Mouse (Mus musculus): ENCODE measurements around the gene BC049730. TPM values are rescaled to one million over a fixed set of nuclear protein-coding genes. Genes with fewer than 3 reads are reported as not detected.

Gene BC049730
- not detected for polyA plus RNA-seq (2014; fragmentation: Illumina TruSeq; extraction: RNeasy Lipid Tissue Mini Kit (QIAGEN cat#74804); ENCODE audit: low read depth, low replicate concordance)

GRCm38 (mm10) chr7:24708832-24709292 lies at the start of gene BC049730:
TSS of gene BC049730 (plus strand) at chr7:24709242.

GRCm38 (mm10) chr7:24676575-24676974 lies 32.5 kb upstream of the BC049730 start, which contains the start of gene Tex101:
TSS of gene Tex101 (minus strand) at chr7:24676675.

GRCm38 (mm10) chr7:24726808-24727207 lies 17.8 kb downstream of the BC049730 start, which contains the start of gene Gm4763:
TSS of gene Gm4763 (minus strand) at chr7:24726908.

GRCm38 (mm10) chr7:24760211-24760610 lies 51.2 kb downstream of the BC049730 start, which contains the start of gene Cd177:
TSS of gene Cd177 (minus strand) at chr7:24760311.

Other genes with a start within 250 kb of the BC049730 start
- gene Plaur, start 246.8 kb upstream of the BC049730 start, polyA plus RNA-seq (2014; fragmentation: Illumina TruSeq; extraction: RNeasy Lipid Tissue Mini Kit (QIAGEN cat#74804); ENCODE audit: low read depth, low replicate concordance), result 1.7 TPM
- 0.19 TPM for gene Cadm4, start 227.2 kb upstream of the BC049730 start, polyA plus RNA-seq (2014; fragmentation: Illumina TruSeq; extraction: RNeasy Lipid Tissue Mini Kit (QIAGEN cat#74804); ENCODE audit: low read depth, low replicate concordance)
- not detected for gene Zfp428, start 202.2 kb upstream of the BC049730 start, polyA plus RNA-seq (2014; fragmentation: Illumina TruSeq; extraction: RNeasy Lipid Tissue Mini Kit (QIAGEN cat#74804); ENCODE audit: low read depth, low replicate concordance)
- gene AC161166.1, start 196.8 kb upstream of the BC049730 start, polyA plus RNA-seq (2014; fragmentation: Illumina TruSeq; extraction: RNeasy Lipid Tissue Mini Kit (QIAGEN cat#74804); ENCODE audit: low read depth, low replicate concordance), result not detected
- gene Irgq, start 178.6 kb upstream of the BC049730 start, polyA plus RNA-seq (2014; fragmentation: Illumina TruSeq; extraction: RNeasy Lipid Tissue Mini Kit (QIAGEN cat#74804); ENCODE audit: low read depth, low replicate concordance), result 7.1 TPM
- gene Pinlyp, start 163.1 kb upstream of the BC049730 start, polyA plus RNA-seq (2014; fragmentation: Illumina TruSeq; extraction: RNeasy Lipid Tissue Mini Kit (QIAGEN cat#74804); ENCODE audit: low read depth, low replicate concordance), result not detected
- gene Xrcc1, start 163.0 kb upstream of the BC049730 start, polyA plus RNA-seq (2014; fragmentation: Illumina TruSeq; extraction: RNeasy Lipid Tissue Mini Kit (QIAGEN cat#74804); ENCODE audit: low read depth, low replicate concordance), result 1.5 TPM
- gene Ethe1, start 121.7 kb upstream of the BC049730 start, polyA plus RNA-seq (2014; fragmentation: Illumina TruSeq; extraction: RNeasy Lipid Tissue Mini Kit (QIAGEN cat#74804); ENCODE audit: low read depth, low replicate concordance), result 15.0 TPM
- not detected for gene Zfp575, start 121.6 kb upstream of the BC049730 start, polyA plus RNA-seq (2014; fragmentation: Illumina TruSeq; extraction: RNeasy Lipid Tissue Mini Kit (QIAGEN cat#74804); ENCODE audit: low read depth, low replicate concordance)
- gene Phldb3, start 98.5 kb upstream of the BC049730 start, polyA plus RNA-seq (2014; fragmentation: Illumina TruSeq; extraction: RNeasy Lipid Tissue Mini Kit (QIAGEN cat#74804); ENCODE audit: low read depth, low replicate concordance), result not detected
- gene Lypd3, start 72.7 kb upstream of the BC049730 start, polyA plus RNA-seq (2014; fragmentation: Illumina TruSeq; extraction: RNeasy Lipid Tissue Mini Kit (QIAGEN cat#74804); ENCODE audit: low read depth, low replicate concordance), result not detected
- gene Tex101, start 32.6 kb upstream of the BC049730 start, polyA plus RNA-seq (2014; fragmentation: Illumina TruSeq; extraction: RNeasy Lipid Tissue Mini Kit (QIAGEN cat#74804); ENCODE audit: low read depth, low replicate concordance), result not detected
- gene Gm4763, start 17.7 kb downstream of the BC049730 start, polyA plus RNA-seq (2014; fragmentation: Illumina TruSeq; extraction: RNeasy Lipid Tissue Mini Kit (QIAGEN cat#74804); ENCODE audit: low read depth, low replicate concordance), result not detected
- 7.5 TPM for gene Cd177, start 51.1 kb downstream of the BC049730 start, polyA plus RNA-seq (2014; fragmentation: Illumina TruSeq; extraction: RNeasy Lipid Tissue Mini Kit (QIAGEN cat#74804); ENCODE audit: low read depth, low replicate concordance)
- 116 TPM for gene Ceacam10, start 68.0 kb downstream of the BC049730 start, polyA plus RNA-seq (2014; fragmentation: Illumina TruSeq; extraction: RNeasy Lipid Tissue Mini Kit (QIAGEN cat#74804); ENCODE audit: low read depth, low replicate concordance)
- gene Gm9844, start 153.0 kb downstream of the BC049730 start, polyA plus RNA-seq (2014; fragmentation: Illumina TruSeq; extraction: RNeasy Lipid Tissue Mini Kit (QIAGEN cat#74804); ENCODE audit: low read depth, low replicate concordance), result not detected
- not detected for gene Lypd4, start 160.7 kb downstream of the BC049730 start, polyA plus RNA-seq (2014; fragmentation: Illumina TruSeq; extraction: RNeasy Lipid Tissue Mini Kit (QIAGEN cat#74804); ENCODE audit: low read depth, low replicate concordance)
- gene Dmrtc2, start 160.8 kb downstream of the BC049730 start, polyA plus RNA-seq (2014; fragmentation: Illumina TruSeq; extraction: RNeasy Lipid Tissue Mini Kit (QIAGEN cat#74804); ENCODE audit: low read depth, low replicate concordance), result not detected
- 24.5 TPM for gene Rps19, start 175.1 kb downstream of the BC049730 start, polyA plus RNA-seq (2014; fragmentation: Illumina TruSeq; extraction: RNeasy Lipid Tissue Mini Kit (QIAGEN cat#74804); ENCODE audit: low read depth, low replicate concordance)
- 1.3 TPM for gene Cd79a, start 188.1 kb downstream of the BC049730 start, polyA plus RNA-seq (2014; fragmentation: Illumina TruSeq; extraction: RNeasy Lipid Tissue Mini Kit (QIAGEN cat#74804); ENCODE audit: low read depth, low replicate concordance)
- 1.7 TPM for gene Arhgef1, start 193.7 kb downstream of the BC049730 start, polyA plus RNA-seq (2014; fragmentation: Illumina TruSeq; extraction: RNeasy Lipid Tissue Mini Kit (QIAGEN cat#74804); ENCODE audit: low read depth, low replicate concordance)
- not detected for gene Gm4881, start 235.3 kb downstream of the BC049730 start, polyA plus RNA-seq (2014; fragmentation: Illumina TruSeq; extraction: RNeasy Lipid Tissue Mini Kit (QIAGEN cat#74804); ENCODE audit: low read depth, low replicate concordance)